Mouse (Mus musculus) spleen, adult 2 months (tissue): ENCODE results near the gene Faap100. TPM values are rescaled to one million over a fixed set of nuclear protein-coding genes. Genes with fewer than 3 reads are reported as not detected.

Experiments used
- DNase-seq, 2 experiments: peaks; one replicate each; pipeline versions ENCODE4 v3.0.0 to v3.0.0-alpha.2; 2012 to 2021; ENCODE audit warnings: low spot score in 2 of 2, low read depth in 1 of 2
- H3K27ac ChIP-seq: fragments of 200-500 bp; 2 replicates; pipeline ENCODE4 v1.5.1; 2012; ENCODE audit warnings: low read length, inconsistent platforms; ENCODE audit not compliant: insufficient read depth
- H3K27me3 ChIP-seq: fragments of 200-500 bp; 2 replicates; pipeline ENCODE4 v1.6.1; 2012; ENCODE audit warnings: mild to moderate bottlenecking, moderate library complexity, low read length, inconsistent platforms; ENCODE audit not compliant: control insufficient read depth, insufficient read depth
- H3K36me3 ChIP-seq: fragments of 200-500 bp; 2 replicates; pipeline ENCODE4 v1.6.1; 2012; ENCODE audit warnings: mild to moderate bottlenecking, low read length, inconsistent platforms; ENCODE audit not compliant: control insufficient read depth, insufficient read depth
- H3K4me1 ChIP-seq: fragments of 200-500 bp; 2 replicates; pipeline ENCODE4 v1.6.1; 2011; ENCODE audit warnings: inconsistent platforms; ENCODE audit not compliant: control insufficient read depth, insufficient read depth, insufficient read length
- H3K4me3 ChIP-seq: fragments of 200-500 bp; 2 replicates; pipeline ENCODE4 v1.5.1; 2011; ENCODE audit warnings: mild to moderate bottlenecking, inconsistent platforms; ENCODE audit not compliant: insufficient read depth, insufficient read length; ENCODE audit errors: extremely low read depth
- CTCF ChIP-seq: fragments of 200-500 bp; IDR thresholded peaks from 2 replicates; pipeline ENCODE4 v1.5.1; 2011; ENCODE audit warnings: mild to moderate bottlenecking, inconsistent platforms; ENCODE audit not compliant: insufficient read depth, insufficient read length, insufficient replicate concordance; ENCODE audit errors: extremely low read depth
- POLR2A ChIP-seq: fragments of 200-500 bp; IDR thresholded peaks from 2 replicates; pipeline ENCODE4 v1.6.1; 2011; ENCODE audit warnings: low read depth, low read length, inconsistent platforms
- WGBS: fragments of 180-500 bp; shearing (Covaris S2); methylation state at CpG from one replicate; pipeline ENCODE4 v1.1.7; 2018; 5-methylcytosine and 5-hydroxymethylcytosine counted together
- polyA plus RNA-seq: library from polyadenylated mRNA; depleted of rRNA; stranded (reverse); fragments of >200 nt; gene quantifications from 2 replicates; pipeline ENCODE4 v1.2.3, GENCODE M21; 2012

Gene Faap100
- polyA plus RNA-seq, 1 experiment: 36.5 TPM

- no peak overlapping the region for H3K27ac ChIP-seq
- DNase-seq: no peak
- H3K27me3 ChIP-seq: no peaks in the 10 kb centered on the region
- H3K4me3 ChIP-seq: no peak overlapping the region
- H3K4me1 ChIP-seq: peaks cover 3% of the 10 kb centered on the region; the same call in 1 of the 2 replicates
- H3K36me3 ChIP-seq: peaks cover 12% of the 10 kb centered on the region
- TF ChIP-seq CTCF: no peak
- TF ChIP-seq POLR2A: no peak
- 86% methylated on average over 5 of the region's 5 CpGs for WGBS
These were observed 35.9 kb downstream of the Faap100 start for GRCm38 (mm10) chr11:120342656-120343160.

GRCm38 (mm10) chr11:120341661-120342060, 36.9 kb downstream of the Faap100 start:
- no peak for TF ChIP-seq POLR2A
- TF ChIP-seq CTCF: no peak
- WGBS: 93% methylated on average over 4 of the region's 4 CpGs

GRCm38 (mm10) chr11:120339978-120340513, 38.5 kb downstream of the Faap100 start:
- H3K36me3 ChIP-seq: no peaks in the 10 kb centered on the region; the same call in none of the 2 replicates
- no peak overlapping the region for H3K27ac ChIP-seq
- DNase-seq: no peak
- TF ChIP-seq POLR2A (no peak), CTCF (no peak)
- no peak overlapping the region for H3K4me3 ChIP-seq
- no peaks in the 10 kb centered on the region for H3K27me3 ChIP-seq
- WGBS: 52% methylated on average over 10 of the region's 10 CpGs
- H3K4me1 ChIP-seq: peaks cover 3% of the 10 kb centered on the region; the same call in 1 of the 2 replicates

More at GRCm38 (mm10) chr11:120341661-120342060, 36.9 kb downstream of the Faap100 start:
- DNase-seq: no peak
- peaks cover 3% of the 10 kb centered on the region; the same call in 1 of the 2 replicates for H3K4me1 ChIP-seq
- no peak overlapping the region for H3K27ac ChIP-seq
- peaks cover 6% of the 10 kb centered on the region for H3K36me3 ChIP-seq
- H3K27me3 ChIP-seq: no peaks in the 10 kb centered on the region
- no peak overlapping the region for H3K4me3 ChIP-seq

GRCm38 (mm10) chr11:120338786-120339185, 39.8 kb downstream of the Faap100 start:
- no peak for DNase-seq

GRCm38 (mm10) chr11:120337447-120337846, 41.1 kb downstream of the Faap100 start:
- Histone ChIP-seq H3K4me3 (no peak overlapping the region), H3K27ac (no peak overlapping the region), H3K36me3 (no peaks in the 10 kb centered on the region), H3K27me3 (no peaks in the 10 kb centered on the region), H3K4me1 (peaks cover 3% of the 10 kb centered on the region; the same call in 1 of the 2 replicates)
- TF ChIP-seq POLR2A: no peak
- TF ChIP-seq CTCF: no peak
- WGBS: 77% methylated on average over 2 of the region's 2 CpGs
- DNase-seq: no peak

More at GRCm38 (mm10) chr11:120338786-120339185, 39.8 kb downstream of the Faap100 start:
- TF ChIP-seq POLR2A (no peak), CTCF (no peak)
- no peak overlapping the region for H3K4me3 ChIP-seq
- H3K27ac ChIP-seq: no peak overlapping the region
- WGBS: 85% methylated on average over 3 of the region's 3 CpGs
- H3K27me3 ChIP-seq: no peaks in the 10 kb centered on the region
- H3K36me3 ChIP-seq: no peaks in the 10 kb centered on the region
- H3K4me1 ChIP-seq: peaks cover 3% of the 10 kb centered on the region; the same call in 1 of the 2 replicates

GRCm38 (mm10) chr11:120335431-120336021, 43.0 kb downstream of the Faap100 start:
- no peak overlapping the region for H3K27ac ChIP-seq
- peaks cover 3% of the 10 kb centered on the region; the same call in 1 of the 2 replicates for H3K4me1 ChIP-seq
- H3K36me3 ChIP-seq: no peaks in the 10 kb centered on the region
- no peak overlapping the region for H3K4me3 ChIP-seq
- 87% methylated on average over 6 of the region's 6 CpGs for WGBS
- H3K27me3 ChIP-seq: no peaks in the 10 kb centered on the region
- no peak for DNase-seq
- TF ChIP-seq CTCF (no peak), POLR2A (no peak)

GRCm38 (mm10) chr11:120320156-120320555, 58.4 kb downstream of the Faap100 start:
- 94% methylated on average over 10 of the region's 10 CpGs for WGBS
- no peaks in the 10 kb centered on the region for H3K27me3 ChIP-seq

More at GRCm38 (mm10) chr11:120320156-120320555, 58.4 kb downstream of the Faap100 start:
- no peaks in the 10 kb centered on the region for H3K36me3 ChIP-seq
- H3K27ac ChIP-seq: no peak overlapping the region
- H3K4me3 ChIP-seq: no peak overlapping the region
- TF ChIP-seq CTCF: no peak
- TF ChIP-seq POLR2A: no peak
- H3K4me1 ChIP-seq: no peaks in the 10 kb centered on the region
- DNase-seq: no peak
